Mouse (Mus musculus) T-cell, adult 2 months (primary cell): ENCODE measurements around the gene Ccnk.

Experiments used
- DNase-seq: peaks from one replicate; pipeline ENCODE4 v3.0.0; 2022; ENCODE audit warnings: low spot score

Ccnk gene

GRCm38 (mm10) chr12:108187541-108188091 lies 8.2 kb downstream of the Ccnk start:
- DNase-seq = no peak

GRCm38 (mm10) chr12:108193878-108194277 lies 14.5 kb downstream of the Ccnk start:
- DNase-seq = no peak

- DNase-seq = no peak
Measured at GRCm38 (mm10) chr12:108195761-108196160, 16.4 kb downstream of the Ccnk start.

- no peak for DNase-seq
Measured at GRCm38 (mm10) chr12:108198447-108198846, 19.1 kb downstream of the Ccnk start.

GRCm38 (mm10) chr12:108200094-108200493 lies 20.7 kb downstream of the Ccnk start:
- DNase-seq = no peak

- DNase-seq = no peak
Measured at GRCm38 (mm10) chr12:108203895-108204294, 24.5 kb downstream of the Ccnk start.

GRCm38 (mm10) chr12:108204978-108205377 lies 25.6 kb downstream of the Ccnk start:
- no peak for DNase-seq

GRCm38 (mm10) chr12:108206641-108207040 lies 27.3 kb downstream of the Ccnk start:
- DNase-seq = peak; percentile 40

GRCm38 (mm10) chr12:108208216-108208615 lies 28.8 kb downstream of the Ccnk start:
- no peak for DNase-seq

- no peak for DNase-seq
Measured at GRCm38 (mm10) chr12:108208726-108209438, 29.5 kb downstream of the Ccnk start.

GRCm38 (mm10) chr12:108210623-108211022 lies 31.2 kb downstream of the Ccnk start:
- DNase-seq = no peak

GRCm38 (mm10) chr12:108212071-108212470 lies 32.7 kb downstream of the Ccnk start:
- DNase-seq = no peak

- DNase-seq = no peak
Measured at GRCm38 (mm10) chr12:108212476-108212875, 33.1 kb downstream of the Ccnk start.

GRCm38 (mm10) chr12:108213090-108214041 lies 34.0 kb downstream of the Ccnk start:
- DNase-seq = no peak

- DNase-seq = no peak
Measured at GRCm38 (mm10) chr12:108215090-108215489, 35.7 kb downstream of the Ccnk start.

GRCm38 (mm10) chr12:108216611-108217370 lies 37.4 kb downstream of the Ccnk start:
- DNase-seq = no peak

- DNase-seq = no peak
Measured at GRCm38 (mm10) chr12:108217572-108217971, 38.2 kb downstream of the Ccnk start.

GRCm38 (mm10) chr12:108219163-108219562 lies 39.8 kb downstream of the Ccnk start:
- DNase-seq = no peak

- no peak for DNase-seq
Measured at GRCm38 (mm10) chr12:108219825-108220616, 40.6 kb downstream of the Ccnk start.

GRCm38 (mm10) chr12:108220621-108221020 lies 41.2 kb downstream of the Ccnk start:
- no peak for DNase-seq

GRCm38 (mm10) chr12:108221206-108221605 lies 41.8 kb downstream of the Ccnk start:
- no peak for DNase-seq
